Mouse (Mus musculus): ENCODE measurements around the gene Zfp637. TPM values are rescaled to one million over a fixed set of nuclear protein-coding genes. Genes with fewer than 3 reads are reported as not detected.

Gene Zfp637
- total and polyA plus RNA-seq, 2 experiments from 2014 or later: 109 to 110 TPM

GRCm38 (mm10) chr6:117885943-117886342, 45.0 kb downstream of the Zfp637 start:
- DNase-seq (ENCODE audit: low spot score): no peak
- no peak for TF ChIP-seq CTCF (IDR thresholded peaks at IDR 0.05; ENCODE audit: low read depth)
- H3K36me3 ChIP-seq (ENCODE audit: insufficient read depth, low read length): no peaks in the 10 kb centered on the region
- no peak overlapping the region for H3K4me3 ChIP-seq (ENCODE audit: low read length)
- H3K9ac ChIP-seq (replicated peaks; ENCODE audit: low read length): no peak overlapping the region
- ATAC-seq: no peak
- WGBS: 89% methylated on average over 2 of the region's 2 CpGs
- no peaks in the 10 kb centered on the region for H3K27me3 ChIP-seq (ENCODE audit: insufficient read depth, low read length)
- no peaks in the 10 kb centered on the region for H3K9me3 ChIP-seq (ENCODE audit: low read length)
- H3K4me1 ChIP-seq (ENCODE audit: insufficient read depth, low read length): no peaks in the 10 kb centered on the region
- H3K27ac ChIP-seq: no peak overlapping the region
- H3K4me2 ChIP-seq (ENCODE audit: low read depth, low read length): no peak overlapping the region

DNA sequence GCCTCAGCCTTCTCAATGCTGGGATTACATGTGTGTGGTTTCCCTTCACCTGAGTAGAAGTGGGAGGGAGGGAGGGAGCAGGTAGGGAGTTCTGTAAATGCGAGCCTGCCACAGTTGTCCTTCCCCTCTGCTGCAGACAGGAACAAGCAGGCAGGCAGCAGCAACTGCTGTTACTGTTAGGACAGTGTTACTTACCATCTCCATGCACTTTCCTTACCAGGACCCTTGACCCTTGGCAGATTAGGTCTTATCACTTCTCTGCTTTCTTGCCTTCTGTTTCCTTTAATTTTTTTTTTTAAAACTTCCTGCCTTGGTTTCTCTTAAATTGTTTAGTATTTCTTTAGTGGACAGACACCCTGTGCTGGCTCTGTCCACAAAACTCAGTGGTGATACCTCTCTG, 47.1 kb downstream of the Zfp637 start:
- H3K27ac ChIP-seq: no peak overlapping the region
- no peaks in the 10 kb centered on the region for H3K9me3 ChIP-seq (ENCODE audit: low read length)
- no peak for TF ChIP-seq CTCF (IDR thresholded peaks at IDR 0.05; ENCODE audit: low read depth)
- no peak overlapping the region for H3K4me2 ChIP-seq (ENCODE audit: low read depth, low read length)
- no peak for ATAC-seq
- no peaks in the 10 kb centered on the region for H3K27me3 ChIP-seq (ENCODE audit: insufficient read depth, low read length)
- no peak for DNase-seq (ENCODE audit: low spot score)
- WGBS: 55% methylated on average over 1 of the region's 1 CpGs
- no peak overlapping the region for H3K9ac ChIP-seq (replicated peaks; ENCODE audit: low read length)
- no peaks in the 10 kb centered on the region for H3K36me3 ChIP-seq (ENCODE audit: insufficient read depth, low read length)
- H3K4me1 ChIP-seq (ENCODE audit: insufficient read depth, low read length): no peaks in the 10 kb centered on the region
- no peak overlapping the region for H3K4me3 ChIP-seq (ENCODE audit: low read length)

DNA sequence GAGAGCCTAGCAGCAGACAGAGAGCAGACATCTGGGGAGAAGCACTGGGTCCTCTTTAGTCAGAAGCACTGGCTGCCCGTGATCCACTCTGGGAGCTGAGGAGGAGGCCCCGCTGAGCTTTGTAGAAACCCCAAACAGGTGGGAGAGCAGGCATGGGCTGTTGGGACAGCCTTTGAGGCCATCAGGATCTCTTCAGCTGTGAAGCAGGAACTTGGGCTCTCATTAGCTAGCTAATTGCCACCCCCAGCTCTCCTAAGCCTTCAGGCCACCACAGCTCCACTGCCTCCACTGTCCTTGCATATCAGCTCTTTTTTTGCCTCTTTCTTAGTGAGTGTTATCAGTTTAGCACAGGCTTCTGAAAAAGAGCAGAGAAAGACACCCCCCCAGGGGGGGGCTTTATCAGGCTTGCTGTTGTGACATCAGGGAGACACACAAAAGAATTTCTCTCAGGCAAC, 47.7 kb downstream of the Zfp637 start:
- Histone ChIP-seq H3K27ac (no peak overlapping the region), H3K36me3 (ENCODE audit: insufficient read depth, low read length) (no peaks in the 10 kb centered on the region), H3K4me1 (ENCODE audit: insufficient read depth, low read length) (no peaks in the 10 kb centered on the region), H3K4me2 (ENCODE audit: low read depth, low read length) (no peak overlapping the region), H3K4me3 (ENCODE audit: low read length) (no peak overlapping the region), H3K9me3 (ENCODE audit: low read length) (no peaks in the 10 kb centered on the region), H3K9ac (replicated peaks; ENCODE audit: low read length) (no peak overlapping the region), H3K27me3 (ENCODE audit: insufficient read depth, low read length) (no peaks in the 10 kb centered on the region)
- DNase-seq (ENCODE audit: low spot score) (no peak), ATAC-seq (no peak)
- WGBS: 73% methylated on average over 2 of the region's 2 CpGs
- TF ChIP-seq CTCF (IDR thresholded peaks at IDR 0.05; ENCODE audit: low read depth): no peak

DNA sequence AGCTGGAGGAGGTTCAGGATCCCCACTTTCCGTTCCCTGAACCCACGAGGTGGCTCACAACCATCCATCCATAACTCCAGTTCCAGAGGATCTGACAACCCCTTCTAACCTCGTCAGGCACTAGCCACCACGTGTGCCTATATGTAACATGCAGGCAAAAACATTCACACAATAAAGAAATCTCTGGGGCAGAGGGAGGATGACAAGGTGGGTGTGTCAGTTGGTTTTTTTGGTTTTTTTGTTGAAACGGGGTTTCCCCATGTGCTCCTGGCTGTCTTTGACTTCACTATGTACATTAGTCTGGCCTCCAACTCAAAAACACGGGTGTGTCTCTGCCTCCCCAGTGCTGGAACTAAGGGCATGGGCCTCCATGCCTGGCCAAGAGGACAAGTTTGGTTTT, 49.3 kb downstream of the Zfp637 start:
- H3K4me2 ChIP-seq (ENCODE audit: low read depth, low read length): no peak overlapping the region
- H3K9ac ChIP-seq (replicated peaks; ENCODE audit: low read length): no peak overlapping the region
- H3K4me1 ChIP-seq (ENCODE audit: insufficient read depth, low read length): no peaks in the 10 kb centered on the region
- no peaks in the 10 kb centered on the region for H3K27me3 ChIP-seq (ENCODE audit: insufficient read depth, low read length)
- no peak overlapping the region for H3K27ac ChIP-seq
- 83% methylated on average over 6 of the region's 6 CpGs for WGBS
- DNase-seq (ENCODE audit: low spot score): no peak
- no peak for TF ChIP-seq CTCF (IDR thresholded peaks at IDR 0.05; ENCODE audit: low read depth)
- no peaks in the 10 kb centered on the region for H3K36me3 ChIP-seq (ENCODE audit: insufficient read depth, low read length)
- no peak overlapping the region for H3K4me3 ChIP-seq (ENCODE audit: low read length)
- no peak for ATAC-seq
- no peaks in the 10 kb centered on the region for H3K9me3 ChIP-seq (ENCODE audit: low read length)

GRCm38 (mm10) chr6:117891369-117892160, 50.6 kb downstream of the Zfp637 start:
- Histone ChIP-seq H3K36me3 (ENCODE audit: insufficient read depth, low read length) (no peaks in the 10 kb centered on the region), H3K4me3 (ENCODE audit: low read length) (no peak overlapping the region), H3K27ac (no peak overlapping the region), H3K4me1 (ENCODE audit: insufficient read depth, low read length) (no peaks in the 10 kb centered on the region), H3K9ac (replicated peaks; ENCODE audit: low read length) (no peak overlapping the region), H3K4me2 (ENCODE audit: low read depth, low read length) (no peak overlapping the region), H3K9me3 (ENCODE audit: low read length) (no peaks in the 10 kb centered on the region), H3K27me3 (ENCODE audit: insufficient read depth, low read length) (no peaks in the 10 kb centered on the region)
- ATAC-seq (no peak), DNase-seq (ENCODE audit: low spot score) (no peak)
- 57% methylated on average over 14 of the region's 14 CpGs for WGBS
- TF ChIP-seq CTCF (IDR thresholded peaks at IDR 0.05; ENCODE audit: low read depth): no peak

GRCm38 (mm10) chr6:117892386-117892785, 51.4 kb downstream of the Zfp637 start:
- ATAC-seq (no peak), DNase-seq (ENCODE audit: low spot score) (no peak)
- TF ChIP-seq CTCF (IDR thresholded peaks at IDR 0.05; ENCODE audit: low read depth): no peak
- H3K9ac ChIP-seq (replicated peaks; ENCODE audit: low read length): no peak overlapping the region
- H3K4me2 ChIP-seq (ENCODE audit: low read depth, low read length): no peak overlapping the region
- H3K4me1 ChIP-seq (ENCODE audit: insufficient read depth, low read length): no peaks in the 10 kb centered on the region
- no peaks in the 10 kb centered on the region for H3K27me3 ChIP-seq (ENCODE audit: insufficient read depth, low read length)
- H3K36me3 ChIP-seq (ENCODE audit: insufficient read depth, low read length): no peaks in the 10 kb centered on the region
- H3K4me3 ChIP-seq (ENCODE audit: low read length): no peak overlapping the region
- WGBS: 75% methylated on average over 3 of the region's 3 CpGs
- no peak overlapping the region for H3K27ac ChIP-seq
- H3K9me3 ChIP-seq (ENCODE audit: low read length): no peaks in the 10 kb centered on the region

GRCm38 (mm10) chr6:117893435-117893834, 52.5 kb downstream of the Zfp637 start:
- Histone ChIP-seq H3K27me3 (ENCODE audit: insufficient read depth, low read length) (no peaks in the 10 kb centered on the region), H3K9me3 (ENCODE audit: low read length) (no peaks in the 10 kb centered on the region), H3K9ac (replicated peaks; ENCODE audit: low read length) (no peak overlapping the region), H3K4me3 (ENCODE audit: low read length) (no peak overlapping the region), H3K27ac (no peak overlapping the region), H3K4me1 (ENCODE audit: insufficient read depth, low read length) (no peaks in the 10 kb centered on the region), H3K36me3 (ENCODE audit: insufficient read depth, low read length) (no peaks in the 10 kb centered on the region), H3K4me2 (ENCODE audit: low read depth, low read length) (no peak overlapping the region)
- no peak for ATAC-seq
- no peak for DNase-seq (ENCODE audit: low spot score)
- WGBS: 93% methylated on average over 2 of the region's 2 CpGs
- TF ChIP-seq CTCF (IDR thresholded peaks at IDR 0.05; ENCODE audit: low read depth): no peak

Other genes with a start within 250 kb of the Zfp637 start
- 19.6 and 22.1 TPM in 2 replicates for gene Zfp239, start 20.9 kb downstream of the Zfp637 start, total RNA-seq (2014; rRNA removed)
- 13.6 and 14.6 TPM in 2 replicates for gene Zfp239, start 20.9 kb downstream of the Zfp637 start, polyA plus RNA-seq (2015; fragmentation: Nextera tagmentation; extraction: Ambion mirVana)
- gene Hnrnpf, start 59.1 kb downstream of the Zfp637 start, total RNA-seq (2014; rRNA removed): 152 and 160 TPM in 2 replicates
- gene Hnrnpf, start 59.1 kb downstream of the Zfp637 start, polyA plus RNA-seq (2015; fragmentation: Nextera tagmentation; extraction: Ambion mirVana): 230 and 234 TPM in 2 replicates
- not detected in 2 replicates for gene Fxyd4, start 96.5 kb downstream of the Zfp637 start, total RNA-seq (2014; rRNA removed)
- gene Fxyd4, start 96.5 kb downstream of the Zfp637 start, polyA plus RNA-seq (2015; fragmentation: Nextera tagmentation; extraction: Ambion mirVana): 0.91 and 1.1 TPM in 2 replicates
- 12.5 and 14.3 TPM in 2 replicates for gene Rasgef1a, start 170.3 kb downstream of the Zfp637 start, total RNA-seq (2014; rRNA removed)
- gene Rasgef1a, start 170.3 kb downstream of the Zfp637 start, polyA plus RNA-seq (2015; fragmentation: Nextera tagmentation; extraction: Ambion mirVana): 6.5 and 7.0 TPM in 2 replicates

Measured in hindbrain, postnatal 0 days (tissue).